Mouse (Mus musculus) liver, embryonic 14.5 days (tissue): ENCODE measurements around the gene Pear1. TPM values are rescaled to one million over a fixed set of nuclear protein-coding genes. Genes with fewer than 3 reads are reported as not detected.

ENCODE experiments used
- ATAC-seq: fragments of 200-750 bp; cut with Nextera tagmentation; 2 replicates; pipeline ENCODE4 v1.8.0; 2017; ENCODE audit warnings: moderate number of reproducible peaks, mild to moderate bottlenecking, moderate library complexity; ENCODE audit not compliant: insufficient read depth
- DNase-seq, 3 experiments: peaks; one replicate each; pipeline ENCODE4 v3.0.0-alpha.2; 2012 to 2013; ENCODE audit warnings: low read depth in 3 of 3, low spot score in 3 of 3
- H3K27ac ChIP-seq: fragments of 300-500 bp; sonication (generic); 2 replicates; pipeline ENCODE4 v1.5.1; 2014; ENCODE audit warnings: moderate library complexity, mild to moderate bottlenecking, control low read depth, inconsistent platforms
- H3K27me3 ChIP-seq: fragments of 300-500 bp; sonication (generic); 2 replicates; pipeline ENCODE4 v1.6.1; 2014; ENCODE audit warnings: mild to moderate bottlenecking, low read length, moderate library complexity; ENCODE audit not compliant: control insufficient read depth, insufficient read depth
- H3K36me3 ChIP-seq: fragments of 300-500 bp; sonication (generic); replicated peaks from 2 replicates; pipeline ENCODE4 v1.6.1; 2014; ENCODE audit warnings: low read depth; ENCODE audit not compliant: control insufficient read depth, insufficient read depth
- H3K4me1 ChIP-seq, 2 experiments: fragments of 200-500 bp in 1 of 2; fragments of 300-500 bp in 1 of 2; sonication (generic) in 1 of 2; replicated peaks; 2 replicates each; pipeline ENCODE4 v1.6.1; 2012 to 2014; ENCODE audit warnings: antibody characterized with exemption in 1 of 2, inconsistent platforms in 1 of 2, low read length in 1 of 2; ENCODE audit not compliant: control insufficient read depth in 2 of 2, insufficient read depth in 2 of 2
- H3K4me2 ChIP-seq: fragments of 300-500 bp; sonication (generic); 2 replicates; pipeline ENCODE4 v1.6.1; 2014; ENCODE audit warnings: low read depth, mild to moderate bottlenecking, control low read depth, moderate library complexity
- H3K4me3 ChIP-seq, 2 experiments: fragments of 200-500 bp in 1 of 2; fragments of 300-500 bp in 1 of 2; sonication (generic) in 1 of 2; 2 replicates each; pipeline ENCODE4 v1.5.1; 2012 to 2014; ENCODE audit warnings: low read depth in 2 of 2, low read length in 2 of 2, mild to moderate bottlenecking in 2 of 2, control low read depth in 1 of 2, inconsistent platforms in 1 of 2, moderate library complexity in 1 of 2; ENCODE audit not compliant: insufficient read depth in 1 of 2
- H3K9ac ChIP-seq: fragments of 300-500 bp; sonication (generic); replicated peaks from 2 replicates; pipeline ENCODE4 v1.6.1; 2014; ENCODE audit warnings: mild to moderate bottlenecking, control low read depth, moderate library complexity
- H3K9me3 ChIP-seq: fragments of 300-500 bp; sonication (generic); 2 replicates; pipeline ENCODE4 v1.6.1; 2016; ENCODE audit warnings: low read length, mixed read lengths; ENCODE audit not compliant: control insufficient read depth
- CTCF ChIP-seq: IDR thresholded peaks from 2 replicates; pipeline ENCODE4 v1.5.1; 2016; ENCODE audit warnings: antibody characterized with exemption, low read depth, control low read depth
- EP300 ChIP-seq: IDR thresholded peaks from 2 replicates; pipeline ENCODE4 v1.6.1; 2016; ENCODE audit warnings: antibody characterized with exemption, low read depth
- WGBS: fragments of 180-500 bp; shearing (Covaris S2); extraction: QIAGEN DNeasy Blood & Tissue Kit; methylation state at CpG from one replicate; pipeline ENCODE4 v1.1.7; 2014; ENCODE audit not compliant: insufficient replicate concordance; 5-methylcytosine and 5-hydroxymethylcytosine counted together
- polyA plus RNA-seq, 2 experiments: library from polyadenylated mRNA; depleted of rRNA in 1 of 2; stranded (reverse) in 1 of 2; unstranded in 1 of 2; fragments of >200 nt; fragmentation: Nextera tagmentation in 1 of 2; extraction: Ambion mirVana in 1 of 2; gene quantifications; 2 replicates each; pipeline versions ENCODE4 v1.2.1 to v1.2.3; 2012 to 2014

The Pear1 gene
- polyA plus RNA-seq, 2 experiments, result 3.8 to 5.4 TPM

DNA sequence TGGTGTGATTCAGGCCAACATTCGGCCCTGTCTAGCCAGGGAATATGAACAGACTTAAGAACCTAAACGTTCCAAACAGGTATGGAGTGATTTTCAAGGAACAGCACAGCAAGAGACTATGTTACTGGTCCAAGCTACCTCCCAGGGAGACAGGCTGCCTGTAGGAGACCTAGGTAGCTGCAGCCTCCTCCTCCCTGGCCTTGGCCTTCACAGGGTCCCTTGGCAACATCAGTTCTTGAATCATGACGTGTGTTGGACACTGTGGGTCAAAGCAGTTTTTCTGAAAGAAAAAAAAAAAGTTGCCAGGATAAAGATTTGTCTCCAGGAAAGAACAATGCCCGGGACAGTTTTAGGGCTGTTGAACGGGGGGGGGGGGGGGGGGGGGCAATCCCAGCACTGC, 85.2 kb downstream of the Pear1 start:
- H3K27me3 ChIP-seq, result no peaks in the 10 kb centered on the region
- H3K4me2 ChIP-seq, result no peak overlapping the region
- ATAC-seq, result no peak
- no peaks in the 10 kb centered on the region for H3K4me1 ChIP-seq
- no peaks in the 10 kb centered on the region for H3K36me3 ChIP-seq
- 37% methylated on average over 5 of the region's 5 CpGs for WGBS
- H3K4me3 ChIP-seq, result no peak overlapping the region
- no peak overlapping the region for H3K9ac ChIP-seq
- no peak overlapping the region for H3K27ac ChIP-seq
- DNase-seq, result no peak
- no peaks in the 10 kb centered on the region for H3K9me3 ChIP-seq
- TF ChIP-seq EP300 (no peak), CTCF (no peak)

DNA sequence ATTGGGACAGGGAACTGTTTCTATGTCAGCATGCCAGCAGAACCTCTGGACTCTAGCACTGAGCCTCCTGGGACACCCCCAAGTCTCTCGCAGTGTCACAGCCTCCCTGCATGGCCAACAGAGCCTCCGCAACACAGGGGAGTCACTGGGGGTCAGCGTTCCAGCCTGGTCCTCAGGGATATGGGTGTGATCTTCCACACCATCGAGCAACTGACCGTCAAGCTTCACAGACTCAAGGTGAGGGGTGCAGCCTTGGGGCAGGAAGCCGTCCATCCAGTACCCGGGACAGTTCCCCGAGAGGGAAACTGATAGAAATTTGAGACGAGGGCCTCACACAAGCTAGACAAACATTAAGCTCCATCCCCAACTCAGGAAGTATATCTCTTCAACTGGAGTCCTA, 88.8 kb downstream of the Pear1 start:
- 68% methylated on average over 9 of the region's 9 CpGs for WGBS
- no peaks in the 10 kb centered on the region for H3K27me3 ChIP-seq

DNA sequence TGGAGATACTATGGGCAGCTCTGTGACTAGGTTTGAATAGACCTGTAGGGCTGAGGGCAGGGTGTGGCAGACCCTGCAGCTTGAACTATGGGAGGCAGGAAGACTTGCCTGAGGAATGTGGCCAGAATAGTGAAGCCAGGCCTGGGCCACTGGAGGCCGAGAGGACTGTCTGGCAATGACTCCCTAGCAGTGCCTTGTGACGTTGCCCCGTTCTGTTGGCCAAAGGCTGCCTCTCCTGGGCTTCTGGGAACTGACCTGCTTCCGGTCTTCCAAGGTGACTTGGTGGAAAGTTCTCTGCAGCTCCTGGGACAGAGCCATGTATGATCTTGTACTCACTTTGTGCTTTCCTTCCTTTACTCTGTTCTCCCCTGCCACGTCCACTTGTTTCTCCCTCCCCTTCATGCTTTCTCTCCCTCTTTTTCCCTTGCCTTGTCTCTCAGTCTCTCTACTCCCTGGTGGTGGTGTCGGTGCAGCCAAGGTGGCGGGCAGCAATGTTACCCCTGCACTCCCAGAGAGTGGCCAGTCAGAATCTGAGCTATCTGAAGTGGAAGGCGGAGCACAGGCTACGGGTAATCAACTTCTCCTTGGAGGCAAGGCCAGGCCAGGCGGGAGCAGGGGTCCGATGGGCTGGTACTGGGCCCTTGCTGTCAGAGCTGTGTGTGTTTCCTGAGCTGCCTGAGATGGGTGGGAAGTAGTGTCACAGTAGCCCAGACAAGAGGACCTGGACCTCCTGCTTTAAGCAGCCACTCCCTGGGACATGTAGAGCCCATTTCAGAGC, 89.9 kb downstream of the Pear1 start:
- DNase-seq, result no peak

More for the DNA sequence above, 88.8 kb downstream of the Pear1 start:
- H3K4me2 ChIP-seq, result no peak overlapping the region
- no peak overlapping the region for H3K27ac ChIP-seq
- H3K9ac ChIP-seq, result no peak overlapping the region
- TF ChIP-seq EP300, result no peak
- no peak for TF ChIP-seq CTCF
- H3K9me3 ChIP-seq, result no peaks in the 10 kb centered on the region
- ATAC-seq, result no peak
- H3K4me3 ChIP-seq, result no peak overlapping the region
- no peak for DNase-seq
- no peaks in the 10 kb centered on the region for H3K4me1 ChIP-seq
- no peaks in the 10 kb centered on the region for H3K36me3 ChIP-seq

DNA sequence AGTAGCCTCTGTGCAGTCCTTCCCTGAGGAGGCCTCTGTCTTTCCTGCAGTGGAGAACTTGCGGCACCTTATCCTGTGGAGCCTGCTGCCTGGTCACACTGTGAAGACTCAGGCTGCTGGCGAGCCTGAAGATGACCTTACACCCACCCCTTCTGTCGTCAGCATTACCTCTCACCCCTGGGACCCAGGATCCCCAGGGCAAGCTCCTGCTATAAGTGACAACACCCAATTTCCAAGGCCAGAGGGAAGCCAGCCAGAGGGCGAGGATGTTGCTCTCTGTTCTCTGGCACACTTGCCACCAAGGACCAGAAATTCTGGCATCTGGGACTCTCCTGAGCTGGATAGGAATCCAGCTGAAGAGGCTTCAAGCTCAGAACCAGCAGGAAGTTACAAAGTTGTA, 91.0 kb downstream of the Pear1 start:
- no peaks in the 10 kb centered on the region for H3K9me3 ChIP-seq
- 48% methylated on average over 4 of the region's 4 CpGs for WGBS
- no peak overlapping the region for H3K4me2 ChIP-seq
- no peak overlapping the region for H3K4me3 ChIP-seq
- H3K4me1 ChIP-seq, result no peaks in the 10 kb centered on the region
- ATAC-seq (no peak), DNase-seq (no peak)
- H3K9ac ChIP-seq, result no peak overlapping the region
- H3K27ac ChIP-seq, result no peak overlapping the region
- H3K36me3 ChIP-seq, result no peaks in the 10 kb centered on the region
- no peaks in the 10 kb centered on the region for H3K27me3 ChIP-seq
- TF ChIP-seq CTCF, result no peak
- TF ChIP-seq EP300, result no peak

More for the DNA sequence above, 89.9 kb downstream of the Pear1 start:
- Histone ChIP-seq H3K4me2 (no peak overlapping the region), H3K4me1 (no peaks in the 10 kb centered on the region), H3K9ac (no peak overlapping the region), H3K4me3 (no peak overlapping the region), H3K9me3 (no peaks in the 10 kb centered on the region), H3K27ac (no peak overlapping the region), H3K27me3 (no peaks in the 10 kb centered on the region), H3K36me3 (no peaks in the 10 kb centered on the region)
- WGBS, result 65% methylated on average over 11 of the region's 11 CpGs
- ATAC-seq, result no peak
- no peak for TF ChIP-seq EP300

DNA sequence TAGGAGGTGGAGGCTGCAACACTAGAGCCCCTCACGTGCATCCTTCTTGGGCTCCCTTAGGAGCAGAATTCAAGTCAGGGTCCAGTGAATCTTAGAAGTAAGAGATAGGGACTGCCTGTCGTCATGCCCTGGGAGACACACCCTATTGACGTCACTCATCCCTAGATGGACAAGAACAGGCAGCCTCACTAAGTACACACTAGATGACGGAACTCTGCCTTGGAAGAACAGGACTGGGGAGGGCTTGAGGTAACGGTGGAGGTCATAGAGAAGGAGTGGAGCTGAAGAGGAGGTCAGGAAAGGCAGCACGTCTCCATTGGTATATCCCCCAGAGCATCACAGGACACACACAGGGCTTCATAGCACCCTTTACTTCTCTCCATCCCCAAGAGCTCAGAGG, 95.4 kb downstream of the Pear1 start:
- Histone ChIP-seq H3K4me1 (no peaks in the 10 kb centered on the region), H3K36me3 (no peaks in the 10 kb centered on the region), H3K27ac (no peak overlapping the region), H3K9ac (no peak overlapping the region), H3K4me2 (no peak overlapping the region), H3K4me3 (no peak overlapping the region), H3K9me3 (no peaks in the 10 kb centered on the region), H3K27me3 (no peaks in the 10 kb centered on the region)
- ATAC-seq, result no peak
- TF ChIP-seq CTCF, result no peak
- TF ChIP-seq EP300, result no peak
- WGBS, result 62% methylated on average over 6 of the region's 6 CpGs
- no peak for DNase-seq
